Mouse (Mus musculus) limb, embryonic 14.5 days (tissue): ENCODE data around the gene Anks1b. TPM values are rescaled to one million over a fixed set of nuclear protein-coding genes. Genes with fewer than 3 reads are reported as not detected.

ENCODE experiments used
- ATAC-seq: fragments of 200-750 bp; cut with Nextera tagmentation; 2 replicates; pipeline ENCODE4 v1.8.0; 2017; ENCODE audit warnings: low read depth, moderate number of reproducible peaks, moderate TSS enrichment; ENCODE audit not compliant: low FRiP score
- DNase-seq: peaks from one replicate; pipeline ENCODE4 v3.0.0-alpha.2; 2015; ENCODE audit warnings: low spot score
- H3K27ac ChIP-seq: fragments of 300-500 bp; sonication (generic); replicated peaks from 2 replicates; pipeline ENCODE4 v1.5.1; 2014; ENCODE audit warnings: low read depth, mild to moderate bottlenecking, low read length, moderate library complexity, mixed read lengths
- H3K27me3 ChIP-seq: fragments of 300-500 bp; sonication (generic); 2 replicates; pipeline ENCODE4 v1.6.1; 2014; ENCODE audit warnings: low read length, mixed read lengths; ENCODE audit not compliant: control insufficient read depth, insufficient read depth
- H3K36me3 ChIP-seq: fragments of 300-500 bp; sonication (generic); 2 replicates; pipeline ENCODE4 v1.6.1; 2014; ENCODE audit warnings: mild to moderate bottlenecking, low read length, moderate library complexity, mixed read lengths; ENCODE audit not compliant: control insufficient read depth, insufficient read depth
- H3K4me1 ChIP-seq: fragments of 300-500 bp; sonication (generic); 2 replicates; pipeline ENCODE4 v1.6.1; 2014; ENCODE audit warnings: antibody characterized with exemption, low read length, mixed read lengths; ENCODE audit not compliant: control insufficient read depth, insufficient read depth
- H3K4me2 ChIP-seq: fragments of 300-500 bp; sonication (generic); replicated peaks from 2 replicates; pipeline ENCODE4 v1.6.1; 2014; ENCODE audit warnings: low read depth, mild to moderate bottlenecking, low read length, moderate library complexity; ENCODE audit not compliant: severe bottlenecking
- H3K4me3 ChIP-seq: fragments of 300-500 bp; sonication (generic); replicated peaks from 2 replicates; pipeline ENCODE4 v1.5.1; 2014; ENCODE audit warnings: low read length
- H3K9ac ChIP-seq: fragments of 300-500 bp; sonication (generic); 2 replicates; pipeline ENCODE4 v1.6.1; 2014; ENCODE audit warnings: mild to moderate bottlenecking, low read depth, low read length, moderate library complexity; ENCODE audit not compliant: severe bottlenecking
- H3K9me3 ChIP-seq: fragments of 300-500 bp; sonication (generic); 2 replicates; pipeline ENCODE4 v1.6.1; 2016; ENCODE audit warnings: low read length; ENCODE audit not compliant: control insufficient read depth
- POLR2A ChIP-seq: fragments of 200-500 bp; IDR thresholded peaks from 2 replicates; pipeline ENCODE4 v1.8.0; 2012; ENCODE audit warnings: inconsistent platforms, mild to moderate bottlenecking, moderate library complexity, borderline replicate concordance; ENCODE audit not compliant: insufficient read depth, insufficient read length; ENCODE audit errors: extremely low read depth
- WGBS: fragments of 180-500 bp; shearing (Covaris S2); extraction: QIAGEN DNeasy Blood & Tissue Kit; methylation state at CpG from one replicate; pipeline ENCODE4 v1.1.7; 2014; 5-methylcytosine and 5-hydroxymethylcytosine counted together
- polyA plus RNA-seq, 2 experiments: library from polyadenylated mRNA; depleted of rRNA in 1 of 2; stranded (reverse) in 1 of 2; unstranded in 1 of 2; fragments of >200 nt; fragmentation: Nextera tagmentation in 1 of 2; extraction: Ambion mirVana in 1 of 2; gene quantifications; 2 replicates each; pipeline versions ENCODE4 v1.2.1 to v1.2.3; 2012 to 2014

Anks1b gene
- polyA plus RNA-seq, 2 experiments = 2.6 to 4.3 TPM

DNA sequence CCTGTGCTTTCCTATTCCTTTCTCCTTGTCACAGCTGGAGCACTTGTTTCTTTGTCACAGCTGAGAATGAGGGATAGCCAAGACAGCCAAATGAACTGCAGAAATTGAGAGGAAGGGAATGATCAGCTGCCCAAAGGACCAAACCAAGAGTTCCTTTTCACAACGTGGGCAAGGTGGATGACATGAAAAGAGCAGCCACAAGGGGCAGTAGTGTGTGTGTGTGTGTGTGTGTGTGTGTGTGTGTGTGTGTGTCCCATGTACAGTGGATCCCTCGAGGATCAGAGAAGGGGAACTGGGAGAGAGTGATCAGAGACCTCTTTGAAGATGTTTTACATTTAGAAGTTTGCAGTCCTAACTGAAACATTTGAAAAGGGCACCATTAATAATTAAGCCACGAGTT is 35.8 kb upstream of the Anks1b start:
- no peaks in the 10 kb centered on the region for H3K4me1 ChIP-seq
- H3K9me3 ChIP-seq = no peaks in the 10 kb centered on the region
- ATAC-seq = no peak
- H3K27ac ChIP-seq = no peak overlapping the region
- H3K27me3 ChIP-seq = no peaks in the 10 kb centered on the region
- no peak for TF ChIP-seq POLR2A
- 37% methylated on average over 3 of the region's 3 CpGs for WGBS
- H3K9ac ChIP-seq = no peak overlapping the region
- no peaks in the 10 kb centered on the region for H3K36me3 ChIP-seq
- H3K4me2 ChIP-seq = no peak overlapping the region
- DNase-seq = no peak
- no peak overlapping the region for H3K4me3 ChIP-seq

DNA sequence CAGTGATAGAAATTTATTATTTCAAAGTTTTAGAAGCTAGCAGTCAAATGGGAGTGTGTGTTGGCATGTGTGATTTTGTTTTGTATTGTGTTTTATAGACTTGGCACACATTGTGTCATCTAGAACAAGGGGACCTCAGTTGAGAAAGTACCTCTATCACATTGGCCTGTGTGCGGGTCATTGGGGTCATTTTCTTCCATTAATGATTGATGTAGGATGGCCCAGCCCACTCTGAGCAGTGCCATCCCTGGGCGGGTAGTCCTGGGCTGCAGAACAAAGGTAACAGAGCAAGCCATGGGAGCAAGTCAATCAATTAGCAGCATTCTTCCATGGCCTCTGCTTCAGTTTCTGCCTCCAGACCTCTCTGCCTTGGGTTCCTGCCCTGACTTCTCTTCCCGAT is 34.5 kb upstream of the Anks1b start:
- H3K4me2 ChIP-seq = no peak overlapping the region
- ATAC-seq (no peak), DNase-seq (no peak)
- no peak overlapping the region for H3K27ac ChIP-seq
- no peak for TF ChIP-seq POLR2A
- no peaks in the 10 kb centered on the region for H3K36me3 ChIP-seq
- WGBS = 79% methylated on average over 3 of the region's 3 CpGs
- H3K9me3 ChIP-seq = no peaks in the 10 kb centered on the region
- H3K4me1 ChIP-seq = no peaks in the 10 kb centered on the region
- no peak overlapping the region for H3K9ac ChIP-seq
- no peaks in the 10 kb centered on the region for H3K27me3 ChIP-seq
- no peak overlapping the region for H3K4me3 ChIP-seq

DNA sequence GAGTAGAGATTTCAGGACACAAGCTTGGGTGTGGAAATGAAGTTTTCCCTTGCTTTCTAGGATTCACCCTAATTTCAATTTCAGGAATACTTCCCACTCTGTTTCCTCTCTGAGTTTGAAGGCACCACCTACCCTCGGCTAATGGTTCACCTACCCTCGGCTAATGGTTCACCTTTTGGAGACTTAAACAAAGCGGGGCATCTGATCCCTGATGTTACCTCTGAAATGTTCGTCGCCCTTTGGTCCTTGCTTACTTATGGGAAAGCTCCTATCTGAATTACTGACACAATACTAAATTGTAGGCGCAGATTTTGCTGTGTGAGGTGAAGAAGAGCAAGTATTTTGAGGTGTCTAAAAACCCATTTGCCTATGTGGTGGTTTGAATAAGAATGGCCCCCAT is 22.4 kb upstream of the Anks1b start:
- TF ChIP-seq POLR2A = no peak
- Histone ChIP-seq H3K27ac (no peak overlapping the region), H3K4me1 (peaks cover 6% of the 10 kb centered on the region; the same call in 1 of the 2 replicates), H3K27me3 (no peaks in the 10 kb centered on the region), H3K9me3 (no peaks in the 10 kb centered on the region), H3K4me2 (no peak overlapping the region), H3K9ac (no peak overlapping the region), H3K4me3 (no peak overlapping the region), H3K36me3 (no peaks in the 10 kb centered on the region)
- 92% methylated on average over 6 of the region's 6 CpGs for WGBS
- ATAC-seq = no peak
- DNase-seq = no peak

DNA sequence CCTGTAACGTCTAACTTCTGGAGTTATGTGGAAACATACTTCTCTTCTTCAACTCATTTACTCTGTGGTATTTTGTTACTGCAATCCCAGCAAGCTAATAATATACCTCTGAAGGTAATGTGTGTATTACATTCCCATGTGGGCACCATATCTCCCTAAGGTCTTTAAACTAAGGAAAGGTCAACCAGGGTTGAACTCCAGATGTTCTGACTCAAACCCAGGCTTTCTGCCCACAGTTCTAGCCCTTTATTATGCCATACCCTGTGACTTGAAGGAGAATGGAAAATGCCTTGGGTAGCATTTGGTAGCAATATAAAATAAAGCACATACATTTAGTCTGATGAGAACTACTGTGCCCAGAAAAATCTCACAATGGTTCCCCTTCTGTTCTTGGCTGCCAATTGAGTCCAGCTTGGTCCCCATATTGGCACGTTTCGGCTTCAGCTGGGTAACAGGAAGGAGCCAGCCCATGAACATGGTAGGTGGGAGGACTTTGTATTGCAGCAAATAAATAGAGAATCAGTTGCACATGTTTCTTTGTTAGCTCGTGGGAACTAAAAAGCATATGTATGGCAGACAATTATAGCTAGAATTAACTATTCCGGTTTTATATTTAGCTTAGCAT is 17.9 kb upstream of the Anks1b start:
- H3K9me3 ChIP-seq = no peaks in the 10 kb centered on the region
- no peak overlapping the region for H3K4me2 ChIP-seq
- peak; percentile 21 for DNase-seq
- no peaks in the 10 kb centered on the region for H3K36me3 ChIP-seq
- H3K9ac ChIP-seq = no peak overlapping the region
- WGBS = 46% methylated on average over 5 of the region's 5 CpGs
- ATAC-seq = no peak; the same call in 1 of the 2 replicates
- TF ChIP-seq POLR2A = no peak
- no peaks in the 10 kb centered on the region for H3K27me3 ChIP-seq
- no peak overlapping the region for H3K4me3 ChIP-seq
- H3K27ac ChIP-seq = no peak overlapping the region
- peaks cover 6% of the 10 kb centered on the region; the same call in 1 of the 2 replicates for H3K4me1 ChIP-seq

DNA sequence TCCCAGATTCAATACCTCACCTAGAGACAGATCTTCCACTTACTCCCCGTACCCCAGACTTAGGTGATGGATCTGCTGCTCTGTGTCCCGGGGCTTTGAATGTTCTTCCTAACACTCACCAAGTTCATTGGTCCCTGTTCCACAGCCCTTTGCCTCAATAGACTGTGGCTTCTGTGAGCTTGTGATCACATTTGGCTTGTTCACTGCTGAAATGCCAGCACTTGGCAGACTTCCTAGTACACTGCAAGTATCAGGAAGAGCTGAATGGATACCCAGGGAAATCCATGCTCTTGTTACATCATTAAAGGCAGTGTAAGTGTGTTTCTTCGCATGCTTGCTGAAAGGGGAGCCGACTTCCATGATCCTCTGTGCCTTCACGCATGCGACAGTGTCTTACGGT is 17.0 kb upstream of the Anks1b start:
- Histone ChIP-seq H3K9ac (no peak overlapping the region), H3K36me3 (no peaks in the 10 kb centered on the region), H3K9me3 (no peaks in the 10 kb centered on the region), H3K4me1 (peaks cover 6% of the 10 kb centered on the region; the same call in 1 of the 2 replicates), H3K4me3 (no peak overlapping the region), H3K4me2 (no peak overlapping the region), H3K27ac (no peak overlapping the region), H3K27me3 (no peaks in the 10 kb centered on the region)
- WGBS = 90% methylated on average over 7 of the region's 7 CpGs
- TF ChIP-seq POLR2A = no peak
- DNase-seq = no peak
- no peak for ATAC-seq

DNA sequence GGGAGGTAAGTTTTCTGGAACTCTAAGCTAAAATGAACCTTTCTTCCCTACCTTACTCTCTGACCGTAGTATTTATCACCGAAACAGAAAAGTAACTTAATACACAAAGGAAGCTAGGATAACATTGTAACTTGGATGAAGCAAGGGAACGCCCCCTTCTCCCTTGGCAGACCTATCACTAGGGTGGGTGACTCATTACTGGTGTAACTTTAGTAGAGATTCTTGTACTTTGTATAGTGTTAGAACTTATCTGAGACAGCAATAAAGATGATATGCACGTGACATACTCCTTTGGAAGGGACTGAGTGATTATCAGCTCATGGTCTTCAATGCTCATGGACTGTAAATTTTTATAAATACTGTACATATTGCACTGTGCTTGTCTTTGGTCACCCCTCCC is 5.1 kb upstream of the Anks1b start:
- Histone ChIP-seq H3K27me3 (no peaks in the 10 kb centered on the region), H3K9me3 (no peaks in the 10 kb centered on the region), H3K4me2 (no peak overlapping the region), H3K4me1 (no peaks in the 10 kb centered on the region), H3K27ac (no peak overlapping the region), H3K9ac (no peak overlapping the region), H3K4me3 (no peak overlapping the region), H3K36me3 (no peaks in the 10 kb centered on the region)
- TF ChIP-seq POLR2A = no peak
- ATAC-seq (no peak), DNase-seq (no peak)
- WGBS = 81% methylated on average over 4 of the region's 4 CpGs
